Mouse (Mus musculus) liver, adult (tissue): ENCODE data around the gene Flt1.
A peak's percentile ranks its signal among the peaks of the same experiment; 100 is the strongest.

Experiments used
- GATA4 ChIP-seq: IDR thresholded peaks from 2 replicates; pipeline ENCODE4 v1.6.1; 2014; ENCODE audit warnings: mild to moderate bottlenecking, low read length; ENCODE audit not compliant: insufficient replicate concordance

Gene Flt1

GRCm38 (mm10) chr5:147733682-147734081 is 7.9 kb upstream of the Flt1 start:
- no peak for TF ChIP-seq GATA4

DNA sequence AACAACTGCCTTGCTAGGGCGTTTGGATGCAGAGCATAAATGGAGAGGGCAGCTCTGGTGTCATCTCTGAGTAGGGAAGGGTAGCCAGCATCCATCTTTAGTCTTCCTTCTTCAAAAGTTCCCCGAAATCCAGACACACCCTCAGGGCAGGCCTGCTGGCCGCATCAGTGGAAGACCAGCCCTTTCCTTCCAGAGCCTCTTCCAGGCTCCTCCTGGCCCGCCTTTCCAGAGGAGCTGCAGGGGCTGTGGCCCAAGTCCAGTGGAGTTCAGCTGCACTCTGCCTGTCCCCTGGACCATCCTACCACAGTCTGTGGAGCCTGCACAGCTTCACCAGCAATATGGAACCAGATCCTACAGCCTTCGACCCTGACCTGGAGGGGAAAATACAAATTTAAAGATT is 7.1 kb upstream of the Flt1 start:
- TF ChIP-seq GATA4, result no peak

- no peak for TF ChIP-seq GATA4
Observed at GRCm38 (mm10) chr5:147727481-147727880, 1.7 kb upstream of the Flt1 start.

GRCm38 (mm10) chr5:147726701-147727393 is 1.0 kb upstream of the Flt1 start:
- TF ChIP-seq GATA4, result no peak

GRCm38 (mm10) chr5:147724945-147725830 is 623 bp downstream of the Flt1 start:
- no peak for TF ChIP-seq GATA4

DNA sequence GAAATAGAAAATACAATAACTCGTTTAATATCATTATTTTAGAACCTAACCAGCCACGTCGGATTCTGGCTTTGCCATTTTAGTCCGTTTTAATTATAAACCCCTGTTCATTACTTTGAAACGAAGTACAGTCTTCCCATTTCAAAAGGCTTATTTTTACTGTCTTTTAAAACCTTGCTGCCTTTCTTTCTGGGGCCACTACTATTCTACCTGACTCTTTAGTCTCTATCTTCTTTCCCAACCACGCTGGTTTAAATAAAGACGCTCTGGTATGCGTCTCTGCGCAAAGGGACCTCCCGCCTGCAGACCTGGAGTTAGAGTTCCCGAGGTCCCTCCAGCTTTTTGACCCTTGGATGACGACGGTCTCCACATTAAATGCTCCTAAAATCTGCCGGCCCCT is 1.4 kb downstream of the Flt1 start:
- TF ChIP-seq GATA4, result no peak

DNA sequence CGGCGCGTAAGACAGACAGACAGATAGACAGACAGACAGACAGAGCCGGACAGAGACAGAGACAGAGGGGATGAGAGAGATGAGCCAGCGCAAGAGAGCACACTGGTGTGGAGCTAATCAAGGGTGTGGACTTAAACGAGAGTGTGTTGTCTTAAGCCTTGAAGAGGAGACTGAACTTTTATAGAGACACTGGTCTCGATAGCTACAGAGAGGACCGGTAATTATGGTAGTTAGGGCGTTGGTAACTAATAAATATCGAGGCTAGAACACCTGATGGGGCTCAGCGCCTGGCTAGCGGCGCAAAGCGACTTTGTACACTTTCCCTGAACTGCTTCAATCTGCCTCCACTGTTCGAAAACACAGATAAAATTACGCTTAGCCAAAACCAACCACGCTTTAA is 2.0 kb downstream of the Flt1 start:
- TF ChIP-seq GATA4, result no peak

GRCm38 (mm10) chr5:147721438-147721837 is 4.4 kb downstream of the Flt1 start:
- TF ChIP-seq GATA4, result peak; percentile 95

- TF ChIP-seq GATA4, result no peak
Observed at GRCm38 (mm10) chr5:147718335-147718734, 7.5 kb downstream of the Flt1 start.

DNA sequence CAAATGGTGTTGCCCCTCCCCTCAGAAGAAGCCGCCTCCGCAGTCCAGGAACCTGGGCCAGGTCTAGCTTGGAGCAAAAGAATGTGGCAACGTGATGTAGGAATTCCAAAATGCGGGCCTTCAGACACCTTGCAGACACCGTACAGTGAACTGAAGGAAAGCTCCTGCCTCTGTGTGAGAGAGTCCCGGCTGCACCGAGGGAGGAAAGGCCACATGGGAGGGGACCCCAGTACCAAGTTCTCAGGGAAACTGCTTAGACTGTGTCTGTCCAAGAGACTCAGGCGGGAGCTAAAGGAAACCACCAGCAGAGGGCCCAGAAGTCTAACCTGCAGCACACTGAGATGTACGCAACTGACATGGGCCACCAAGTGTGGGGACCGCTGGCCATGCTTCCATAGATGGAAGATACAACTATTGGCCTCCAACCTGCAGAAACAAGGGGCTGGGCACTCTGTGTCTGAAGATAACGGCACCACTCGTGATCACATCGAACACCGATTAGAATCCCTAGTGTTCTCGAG is 9.1 kb downstream of the Flt1 start:
- no peak for TF ChIP-seq GATA4

GRCm38 (mm10) chr5:147716276-147716675 is 9.5 kb downstream of the Flt1 start:
- TF ChIP-seq GATA4, result no peak

DNA sequence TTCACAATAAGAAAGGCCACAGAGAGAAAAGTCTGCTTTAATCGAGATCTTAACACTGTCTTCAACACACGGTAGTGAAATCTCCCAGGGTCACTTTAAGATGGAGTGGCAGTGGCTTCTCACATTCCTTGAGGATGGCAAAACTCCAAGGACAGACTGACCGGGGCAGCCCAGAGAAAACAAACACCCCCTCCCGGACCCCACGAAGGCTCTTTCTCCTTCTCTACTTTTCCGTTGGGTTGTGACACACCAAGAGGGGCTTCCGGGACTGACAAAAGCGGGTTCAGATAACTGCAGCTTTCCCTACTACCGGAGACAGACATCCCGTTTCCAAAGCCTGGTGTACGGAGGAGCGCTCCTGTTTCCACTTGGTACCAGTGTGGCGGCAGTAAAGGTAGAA is 10.4 kb downstream of the Flt1 start:
- peak; percentile 39; the same call in 1 of the 2 replicates for TF ChIP-seq GATA4

DNA sequence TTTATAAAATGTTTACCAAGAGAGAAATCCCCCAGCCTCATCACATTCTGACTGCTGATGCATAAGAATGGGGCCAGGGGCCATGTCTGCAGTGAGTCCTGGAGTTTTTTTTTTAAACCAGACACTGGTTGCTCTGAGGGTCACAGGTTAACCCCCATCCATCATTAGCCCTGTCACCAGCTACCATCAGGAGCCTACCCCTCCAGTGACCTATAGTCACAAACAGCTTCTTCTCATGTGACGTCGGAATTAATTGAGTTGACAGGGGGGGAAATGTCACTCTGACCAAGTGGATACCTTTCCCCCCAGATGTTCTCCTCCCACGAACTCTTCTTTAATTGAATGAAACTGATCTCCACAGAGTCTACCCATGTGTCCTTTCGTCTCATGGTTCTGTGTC is 17.3 kb downstream of the Flt1 start:
- no peak for TF ChIP-seq GATA4

DNA sequence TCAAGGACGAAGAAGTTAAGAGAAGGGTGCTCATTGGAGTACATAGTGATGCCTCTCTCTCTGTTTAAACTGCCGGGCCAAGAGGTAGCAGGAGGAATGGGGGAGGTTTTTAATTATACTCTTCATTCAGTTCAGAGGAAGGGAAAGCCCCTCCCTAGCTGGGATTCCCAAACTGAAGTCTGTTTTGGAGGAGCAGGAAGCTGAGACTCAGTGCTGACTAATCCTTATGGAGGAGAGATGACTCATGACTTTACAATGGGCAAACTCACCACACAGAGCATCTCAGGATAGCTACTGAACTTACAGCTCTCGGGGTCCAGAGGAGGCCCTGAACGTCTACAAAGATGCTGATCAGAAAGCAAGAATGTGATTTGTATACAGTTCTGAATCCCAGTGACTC is 18.3 kb downstream of the Flt1 start:
- no peak for TF ChIP-seq GATA4

DNA sequence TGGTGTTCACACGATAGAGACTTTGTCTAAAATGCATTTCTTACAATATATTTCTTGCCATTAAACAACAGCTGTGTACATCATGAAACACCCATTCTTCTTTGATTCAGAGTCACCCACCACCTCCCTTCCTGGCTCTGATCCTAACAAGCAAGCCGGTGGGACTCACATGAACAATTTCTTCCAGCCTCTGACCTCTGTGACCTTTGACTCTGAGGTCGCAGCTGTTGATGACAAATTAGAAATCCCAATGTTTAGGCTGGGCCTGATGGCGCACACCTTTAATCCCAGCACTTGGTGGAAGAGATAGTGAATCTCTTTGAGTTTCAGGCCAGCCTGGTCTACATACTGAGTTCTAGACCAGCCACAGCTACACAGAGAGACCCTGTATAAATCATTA is 20.9 kb downstream of the Flt1 start:
- no peak for TF ChIP-seq GATA4

- no peak for TF ChIP-seq GATA4
Observed at GRCm38 (mm10) chr5:147702423-147702822, 23.4 kb downstream of the Flt1 start.
